Mouse (Mus musculus) right cerebral cortex, postnatal 4 days (tissue): ENCODE measurements around the gene Rasa1.

Experiments
- DNase-seq: peaks from one replicate; pipeline ENCODE4 v3.0.0-alpha.2; 2022

Rasa1 gene

GRCm38 (mm10) chr13:85288843-85289713 is at the start of gene Rasa1:
Rasa1 (minus strand) TSS chr13:85289130.
- DNase-seq = peak; percentile 96

DNA sequence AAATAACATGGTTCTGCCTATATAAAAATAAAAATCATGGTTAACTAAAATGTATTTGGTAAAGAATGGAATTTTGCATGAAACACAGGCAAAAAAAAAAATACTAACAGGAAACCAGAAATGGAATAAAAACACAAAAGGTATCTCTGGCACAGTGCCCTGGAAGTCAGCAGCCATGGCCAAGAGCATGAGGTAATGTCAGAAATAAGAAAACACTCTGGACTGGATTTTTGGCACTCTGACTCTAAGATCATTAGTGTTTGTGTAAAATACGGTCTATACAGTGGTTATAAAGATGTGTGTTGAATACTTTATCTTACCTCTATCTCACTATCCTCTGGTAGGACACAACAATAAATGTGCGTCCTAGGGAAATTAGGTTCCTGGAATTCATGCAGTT is 22.6 kb upstream of the Rasa1 start:
- no peak for DNase-seq

GRCm38 (mm10) chr13:85310968-85311367 is 22.0 kb upstream of the Rasa1 start:
- peak; percentile 10 for DNase-seq

DNA sequence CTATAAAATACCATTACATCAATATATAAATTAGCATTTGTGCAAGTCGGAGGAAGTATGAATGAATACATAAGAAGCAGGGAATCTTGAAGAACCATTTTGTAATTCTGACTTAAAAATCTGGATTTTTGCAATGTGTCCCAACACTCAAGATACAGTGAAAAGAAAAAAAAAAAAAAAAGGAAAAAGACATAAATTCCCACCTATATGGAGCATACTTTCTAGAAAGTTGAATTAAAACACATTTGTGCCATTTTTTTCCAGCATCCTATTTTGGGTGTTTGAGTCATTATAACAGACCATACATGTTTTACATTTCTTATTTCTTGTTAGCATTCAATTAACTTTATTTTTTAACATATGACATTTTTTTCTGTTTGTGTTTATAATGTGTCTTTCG is 21.6 kb upstream of the Rasa1 start:
- DNase-seq = no peak

DNA sequence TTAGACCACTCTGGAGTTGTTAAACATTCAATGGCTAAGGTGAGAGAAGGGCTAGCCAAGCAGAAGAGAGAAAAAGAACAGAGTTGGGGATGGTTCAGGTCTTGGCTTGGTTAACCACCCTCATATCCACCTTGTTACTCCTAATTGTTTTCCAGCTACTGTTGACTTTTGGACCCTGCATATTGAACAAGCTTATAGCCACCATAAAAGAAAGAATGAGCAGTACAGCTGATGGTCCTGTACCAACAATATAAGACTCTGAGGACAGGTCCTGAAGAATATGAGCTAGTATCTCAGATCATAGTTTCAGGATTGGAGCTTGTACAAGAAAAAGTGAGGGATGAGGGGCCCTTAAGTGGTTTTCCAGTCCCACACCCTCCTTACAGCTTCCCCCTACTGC is 17.1 kb upstream of the Rasa1 start:
- no peak for DNase-seq

GRCm38 (mm10) chr13:85290651-85291050 is 1.7 kb upstream of the Rasa1 start:
- DNase-seq = no peak

DNA sequence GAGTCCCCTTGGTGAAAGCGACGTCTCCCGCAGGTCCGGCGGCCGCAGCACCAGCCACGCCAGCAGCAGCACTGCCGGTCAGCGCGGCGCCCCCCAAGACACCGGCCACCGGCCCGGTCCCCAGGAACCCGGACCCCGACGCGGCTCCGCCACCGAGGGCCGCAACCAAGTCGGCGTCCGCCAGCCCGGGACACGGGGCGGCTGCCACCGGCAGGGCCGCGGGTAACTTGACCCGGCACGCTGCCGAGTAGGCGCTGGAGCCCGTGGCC is 422 bp downstream of the Rasa1 start:
- no peak for DNase-seq

- DNase-seq = no peak
Measured at GRCm38 (mm10) chr13:85287876-85288573, 905 bp downstream of the Rasa1 start.

DNA sequence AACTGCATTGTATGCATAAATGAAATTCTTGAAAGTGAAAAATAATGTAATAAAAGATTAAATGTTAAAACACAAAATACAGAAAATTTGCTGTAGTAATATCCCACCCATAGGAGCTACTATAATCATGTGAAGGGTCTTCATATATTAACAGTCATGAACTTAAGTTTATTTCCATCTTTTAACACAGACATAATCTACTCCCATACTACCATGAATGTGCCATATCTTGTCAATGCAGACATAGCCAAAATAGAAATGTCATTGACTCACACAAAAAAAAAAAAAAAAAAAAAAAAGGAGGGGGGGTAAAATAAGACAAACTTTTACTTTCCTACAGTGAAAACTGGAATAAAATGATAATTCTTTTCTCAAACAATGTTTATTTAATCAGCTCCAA is 6.3 kb downstream of the Rasa1 start:
- DNase-seq = no peak

DNA sequence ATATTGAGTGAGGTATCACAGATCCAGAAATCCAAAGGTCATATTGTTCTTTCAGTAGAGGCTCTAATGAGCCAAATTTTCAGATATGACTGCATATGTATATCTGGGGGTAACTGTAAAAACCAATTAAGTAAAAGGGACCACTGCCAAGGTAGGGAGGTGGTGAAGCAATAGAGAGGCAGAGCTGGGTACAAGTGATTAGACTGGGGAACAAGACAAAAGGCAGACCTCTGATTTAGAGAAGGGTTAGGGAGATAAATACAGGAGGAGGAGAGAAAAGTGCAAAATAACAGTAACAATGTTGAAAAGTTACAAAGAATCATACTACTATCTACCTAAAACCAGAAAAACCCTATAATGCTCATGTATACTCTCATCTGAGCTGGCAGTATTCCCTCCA is 10.0 kb downstream of the Rasa1 start:
- DNase-seq = no peak

- no peak for DNase-seq
Measured at GRCm38 (mm10) chr13:85274572-85274971, 14.4 kb downstream of the Rasa1 start.

DNA sequence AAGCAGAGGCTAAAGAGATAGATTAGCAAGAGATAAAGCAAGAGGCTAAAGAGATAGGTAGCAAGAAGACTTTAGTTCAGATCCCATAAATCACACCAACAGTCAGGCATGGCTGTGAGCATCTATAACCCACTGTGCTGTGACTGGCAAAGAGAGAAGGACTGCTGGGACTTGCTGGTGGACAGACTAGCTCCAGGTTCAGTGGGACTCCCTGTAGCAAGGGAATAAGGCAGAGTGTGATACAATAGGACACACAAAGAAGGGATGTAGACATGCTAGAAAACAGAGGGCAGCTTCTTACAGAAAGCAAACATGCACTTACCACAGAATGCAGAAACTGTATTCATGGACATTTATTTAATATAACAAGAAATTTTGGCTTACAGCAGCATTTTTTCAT is 15.1 kb downstream of the Rasa1 start:
- DNase-seq = no peak

DNA sequence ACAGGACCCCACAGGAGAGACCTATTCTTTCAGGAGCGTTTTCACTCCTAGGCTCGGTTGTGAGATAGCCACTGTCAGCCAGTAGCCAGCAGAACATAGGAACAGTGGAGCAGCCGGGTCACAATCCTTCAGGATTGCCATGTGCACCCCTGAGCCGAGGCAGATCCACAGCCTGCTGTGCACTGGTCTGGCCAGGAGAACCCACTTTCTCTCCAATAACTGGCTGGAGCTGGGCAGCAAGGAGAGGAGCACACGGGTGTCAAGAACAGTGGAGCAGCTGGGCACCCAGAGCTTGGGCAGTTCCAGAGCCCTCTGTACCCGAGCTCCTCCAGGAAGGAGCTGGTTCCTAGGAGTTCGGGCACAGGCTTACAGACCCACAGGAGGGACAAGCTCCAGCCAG is 50.2 kb downstream of the Rasa1 start:
- DNase-seq = no peak

DNA sequence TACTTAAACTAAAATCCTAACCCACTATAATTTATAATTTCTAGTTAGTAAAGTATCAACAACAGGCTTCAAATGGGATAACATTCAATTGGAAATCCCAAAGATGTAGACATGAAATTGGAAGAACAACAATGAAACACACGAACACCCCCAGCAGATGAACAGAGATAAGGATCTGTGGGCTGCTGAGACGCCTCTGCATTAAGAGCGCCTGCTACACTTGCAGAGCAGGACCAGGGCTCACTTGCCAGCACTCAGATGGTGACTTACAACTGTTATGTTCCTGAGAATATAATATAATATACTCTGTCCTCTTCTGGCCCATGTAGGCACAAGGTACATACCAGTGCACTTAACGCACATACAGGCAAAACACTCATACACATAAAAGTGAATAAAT is 70.3 kb downstream of the Rasa1 start:
- DNase-seq = no peak

- no peak for DNase-seq
Measured at GRCm38 (mm10) chr13:85210353-85210752, 78.6 kb downstream of the Rasa1 start.

- DNase-seq = no peak
Measured at GRCm38 (mm10) chr13:85208656-85209055, 80.3 kb downstream of the Rasa1 start.

GRCm38 (mm10) chr13:85207493-85207892 is 81.4 kb downstream of the Rasa1 start:
- no peak for DNase-seq

DNA sequence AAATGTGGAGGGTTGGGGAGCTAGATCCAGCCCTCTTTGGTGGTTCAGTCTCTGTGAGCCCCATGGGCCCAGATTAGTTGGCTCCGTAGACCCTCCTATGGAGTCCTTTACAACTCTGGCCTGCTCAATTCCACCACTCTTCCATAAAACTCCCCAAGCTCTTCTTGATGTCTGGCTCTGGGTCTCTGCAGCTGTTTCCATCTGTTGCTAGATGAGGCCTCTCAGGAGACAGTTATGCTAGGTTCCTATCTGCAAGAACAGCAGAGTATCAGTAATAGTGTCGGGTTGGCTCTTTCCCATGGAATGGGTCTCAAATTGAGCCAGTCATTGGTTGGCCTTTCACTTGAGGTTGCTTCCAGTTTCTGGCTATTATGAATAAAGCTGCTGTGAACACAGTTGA is 97.7 kb downstream of the Rasa1 start:
- no peak for DNase-seq

GRCm38 (mm10) chr13:85189644-85190121 is 99.2 kb downstream of the Rasa1 start:
- DNase-seq = no peak

- DNase-seq = peak; percentile 92
Measured at GRCm38 (mm10) chr13:85188903-85189643, 99.9 kb downstream of the Rasa1 start, which contains the start of gene Ccnh. Ccnh (plus strand) TSS chr13:85189408.
